Mouse (Mus musculus) kidney, adult 8-10 months (tissue): Measurements from ENCODE around the gene Rpap1.
A peak's percentile ranks its signal among the peaks of the same experiment; 100 is the strongest.

Experiments
- DNase-seq, 2 experiments: peaks; one replicate each; pipeline ENCODE4 v3.0.0; 2022

Rpap1 gene

DNA sequence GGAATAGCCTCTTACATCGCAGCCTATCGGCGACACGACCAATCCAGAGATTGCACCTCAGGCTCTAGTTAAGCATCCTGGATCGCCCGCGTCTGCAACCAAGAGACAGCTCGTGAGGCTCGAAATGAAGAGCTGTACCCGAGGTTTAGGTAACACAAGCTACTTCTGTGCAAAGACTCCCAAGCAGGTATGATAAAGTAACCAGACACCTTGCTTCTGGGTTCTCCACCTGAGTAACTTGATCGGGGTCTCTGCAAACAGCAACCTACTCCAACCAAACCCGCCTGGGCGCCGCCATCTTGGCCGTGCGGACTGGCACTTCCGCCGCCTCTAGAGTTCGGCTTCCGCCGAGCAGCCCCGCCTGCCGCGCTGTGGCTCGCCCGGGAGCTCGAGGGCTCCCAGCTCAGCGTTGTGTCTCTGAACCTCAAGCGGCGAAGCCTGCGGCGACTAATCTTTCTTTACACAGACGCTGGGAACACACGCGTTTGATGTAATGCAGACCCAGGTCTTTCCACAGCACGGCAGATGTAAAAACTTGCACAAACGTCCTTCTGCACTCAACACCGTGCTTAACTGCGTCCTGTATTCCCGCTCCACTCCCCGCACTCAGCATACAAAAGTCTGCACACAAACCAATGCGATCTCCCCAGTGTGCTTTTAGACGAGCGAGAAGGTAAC is at the start of gene Rpap1:
Gene Rpap1 (minus strand): TSS at position 332 of the 678 bp plus-strand sequence.
- peak; percentile 59 to 79 for DNase-seq

DNA sequence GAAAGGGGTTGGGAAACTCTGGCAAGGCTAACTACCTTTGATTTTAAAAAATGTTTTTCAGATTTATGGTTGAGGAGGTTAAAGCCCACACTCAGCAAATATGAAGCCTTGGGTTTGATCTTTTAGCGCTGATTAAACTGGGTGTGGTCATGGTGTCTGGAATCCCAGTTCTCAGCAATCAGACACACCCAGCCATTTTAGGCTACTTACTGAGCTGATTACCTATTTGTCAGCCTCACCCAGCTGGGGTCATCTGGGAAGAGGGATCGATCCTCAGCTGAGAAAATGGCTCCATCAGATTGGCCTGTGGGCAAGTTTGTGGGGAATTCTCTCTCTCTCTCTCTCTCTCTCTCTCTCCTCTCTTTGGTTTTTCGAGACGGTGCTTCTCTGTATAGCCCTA is 46.9 kb upstream of the Rpap1 start:
- no peak for DNase-seq

DNA sequence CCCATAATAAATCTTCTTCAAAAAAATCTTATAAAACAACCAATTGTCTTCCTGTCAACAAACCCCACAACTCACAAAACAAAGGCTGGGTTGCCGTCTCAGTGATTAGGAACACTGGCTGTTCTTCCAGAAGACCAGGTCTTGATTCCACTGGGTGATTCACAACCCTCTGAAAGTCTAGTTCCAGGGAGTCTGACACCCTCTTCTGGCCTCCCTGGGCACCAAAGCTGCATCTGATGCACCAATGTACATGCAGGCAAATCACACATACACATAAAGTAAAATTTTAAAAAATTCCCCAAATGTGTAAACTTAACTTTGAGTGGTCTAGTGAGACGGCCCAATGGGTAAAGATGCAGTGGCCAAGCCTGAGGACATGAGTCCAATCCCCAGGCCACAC is 43.2 kb upstream of the Rpap1 start:
- no peak for DNase-seq

DNA sequence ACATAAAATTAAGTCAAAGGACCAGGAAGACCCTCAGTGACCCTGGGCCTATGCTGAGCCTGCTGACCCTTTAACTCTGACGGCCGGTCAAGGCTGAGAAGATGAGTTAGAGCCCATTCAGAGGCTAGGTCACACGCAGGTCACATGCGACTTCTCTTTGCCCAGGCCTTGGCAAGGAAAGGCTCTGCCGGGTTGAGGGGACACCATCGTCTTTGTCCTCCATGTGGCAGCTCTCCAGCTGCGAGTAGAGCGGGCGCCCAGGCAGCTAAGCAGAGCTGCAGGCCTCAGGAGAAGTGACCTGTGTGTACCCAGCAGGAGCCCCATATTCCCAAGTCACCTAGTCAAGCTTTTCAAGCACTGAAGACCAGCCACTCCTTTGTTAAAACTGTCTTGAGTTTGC is 33.8 kb upstream of the Rpap1 start:
- DNase-seq = no peak

DNA sequence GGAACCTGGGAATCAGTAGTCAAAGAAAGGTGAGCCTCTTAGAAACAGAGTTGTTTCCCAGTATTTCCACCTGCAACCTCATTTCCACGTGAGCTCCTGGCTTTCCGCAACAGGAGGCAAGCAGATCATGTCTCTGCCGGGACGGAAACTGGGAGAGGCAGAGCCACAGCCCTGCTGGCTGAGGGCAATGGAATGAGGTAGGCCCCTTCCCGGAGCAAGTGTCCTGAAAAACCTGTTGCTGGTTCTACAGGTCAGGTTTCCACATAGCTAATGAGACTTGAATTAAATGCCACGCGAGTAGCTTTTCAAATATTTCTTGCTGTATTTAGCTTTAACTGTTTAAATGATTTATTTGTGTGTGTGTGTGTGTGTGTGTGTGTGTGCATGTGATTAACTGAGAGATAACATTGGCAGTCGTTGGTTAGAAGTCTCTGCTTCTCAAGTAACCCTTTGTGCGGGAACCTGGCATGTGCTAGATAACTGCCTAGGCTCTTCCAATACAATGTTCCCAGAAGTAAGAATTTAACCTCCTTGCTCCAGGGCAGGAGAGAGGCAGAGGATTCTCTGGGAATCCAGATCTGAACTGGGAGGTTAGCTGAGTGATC is 31.4 kb upstream of the Rpap1 start:
- no peak for DNase-seq

DNA sequence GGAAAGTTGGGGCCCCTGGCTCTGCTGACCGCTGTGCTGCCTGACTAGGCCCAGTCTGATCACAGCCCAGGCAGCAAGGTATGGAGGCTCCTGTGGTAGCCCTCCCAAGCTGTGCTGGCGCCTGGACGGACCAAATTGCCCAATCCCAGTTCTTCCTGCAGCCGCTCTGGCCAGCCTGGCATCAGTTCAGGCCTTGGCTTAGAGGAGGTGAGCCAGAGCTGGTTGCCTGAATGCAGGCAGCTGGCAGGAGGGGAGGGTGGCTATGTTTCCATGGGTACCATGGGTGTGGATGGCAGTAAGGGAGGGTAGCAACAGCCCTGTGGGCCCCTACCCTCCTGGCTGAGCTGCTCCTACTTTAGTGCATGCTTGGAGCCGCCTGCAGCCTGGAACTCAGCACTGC is 29.7 kb upstream of the Rpap1 start:
- no peak for DNase-seq

GRCm38 (mm10) chr2:119816611-119817010 is 29.3 kb upstream of the Rpap1 start:
- DNase-seq = no peak

GRCm38 (mm10) chr2:119814376-119814933 is 27.1 kb upstream of the Rpap1 start:
- DNase-seq = no peak

- DNase-seq = no peak
These were observed 24.3 kb upstream of the Rpap1 start for GRCm38 (mm10) chr2:119811490-119812146.

GRCm38 (mm10) chr2:119810890-119811289 is 23.6 kb upstream of the Rpap1 start:
- no peak for DNase-seq

DNA sequence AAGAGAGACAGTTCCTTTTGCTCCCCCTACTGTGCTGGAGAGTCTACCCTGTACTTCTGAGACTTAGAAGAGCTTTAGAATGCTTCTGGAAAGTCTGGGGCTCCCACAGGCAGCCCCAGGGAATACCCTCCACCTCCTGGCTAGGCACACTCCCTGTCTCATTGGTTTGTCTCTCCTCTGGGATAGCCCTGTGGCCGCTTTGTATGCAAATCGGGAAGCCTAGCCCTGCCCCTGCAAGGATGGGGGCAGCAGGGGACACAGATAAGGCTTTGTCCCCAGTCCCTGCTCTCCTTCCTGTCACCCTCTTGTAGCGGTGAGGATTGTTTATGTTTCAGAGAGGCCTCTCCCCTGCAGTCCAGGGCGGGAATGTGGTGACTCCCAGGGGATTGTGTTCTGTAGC is 21.5 kb upstream of the Rpap1 start:
- DNase-seq = no peak

DNA sequence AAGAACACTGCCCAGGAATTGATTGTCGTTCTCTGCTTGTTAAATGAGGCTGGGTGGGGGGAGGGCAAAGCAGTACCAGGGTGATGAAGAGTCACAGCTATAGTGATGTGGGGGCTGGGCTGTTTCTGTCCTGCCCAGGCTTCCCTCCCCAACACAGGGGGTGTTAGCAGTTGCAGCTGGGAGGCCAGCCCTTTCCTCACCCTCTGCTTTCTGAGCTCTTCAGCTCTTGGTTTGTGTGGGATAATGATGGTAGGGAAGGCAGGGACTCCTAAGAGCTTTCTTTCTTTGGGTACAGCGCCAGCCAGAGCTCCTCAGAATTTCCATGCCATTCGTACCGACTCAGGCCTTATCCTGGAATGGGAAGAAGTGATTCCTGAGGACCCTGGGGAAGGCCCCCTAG is 21.1 kb upstream of the Rpap1 start:
- DNase-seq = no peak

DNA sequence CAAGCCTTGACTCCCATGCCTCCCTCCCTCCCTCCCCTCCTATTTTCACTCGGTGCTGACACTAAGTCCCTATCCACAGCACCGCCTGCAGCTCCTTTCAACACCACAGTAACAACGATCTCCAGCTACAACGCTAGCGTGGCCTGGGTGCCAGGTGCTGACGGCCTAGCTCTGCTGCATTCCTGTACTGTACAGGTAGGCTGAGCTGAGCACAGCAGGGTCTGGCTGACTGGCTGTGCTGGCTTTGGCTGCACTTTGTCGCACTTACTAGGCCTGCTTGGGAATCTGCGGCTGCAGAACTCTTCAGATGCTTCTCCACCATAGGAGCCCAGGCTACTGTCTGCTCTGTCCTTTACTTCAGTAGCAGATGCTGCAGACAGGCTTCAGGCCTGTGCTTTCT is 18.2 kb upstream of the Rpap1 start:
- DNase-seq = no peak

DNA sequence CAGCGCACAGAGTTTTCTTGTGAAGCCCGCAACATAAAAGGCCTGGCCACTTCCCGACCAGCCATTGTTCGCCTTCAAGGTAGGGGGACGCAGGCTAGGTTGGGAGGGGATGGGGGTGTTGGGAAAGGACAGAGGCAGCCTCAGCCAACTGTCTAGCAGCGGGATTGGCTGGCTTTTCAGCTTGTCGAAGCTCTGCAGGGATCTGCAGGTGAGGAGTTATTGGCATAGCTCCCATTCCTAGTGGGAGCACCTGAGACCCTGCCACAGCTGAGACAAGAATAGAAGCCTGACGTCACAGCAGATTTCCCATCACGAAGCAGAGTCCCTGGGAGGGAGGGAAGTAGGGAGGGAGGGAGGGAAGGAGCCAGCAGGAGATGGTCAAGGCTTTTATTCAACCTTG is 17.4 kb upstream of the Rpap1 start:
- no peak for DNase-seq

DNA sequence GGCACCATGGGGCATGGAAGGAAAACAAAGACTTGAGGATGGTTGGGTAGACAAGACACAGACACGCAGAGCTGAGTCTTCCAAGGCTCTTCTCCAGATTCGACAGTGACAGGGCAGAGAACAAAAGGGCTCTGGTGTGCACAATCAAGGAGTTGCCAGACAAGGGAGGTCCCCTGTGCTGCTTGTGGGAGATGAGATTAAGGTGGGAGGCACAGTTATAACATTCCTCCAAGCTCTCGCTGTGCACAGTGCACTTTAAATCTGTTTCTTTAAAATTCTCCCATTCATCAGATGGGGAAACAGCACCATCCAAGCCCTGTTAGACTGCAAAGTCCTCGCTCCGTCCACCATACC is 16.9 kb upstream of the Rpap1 start:
- no peak for DNase-seq

DNA sequence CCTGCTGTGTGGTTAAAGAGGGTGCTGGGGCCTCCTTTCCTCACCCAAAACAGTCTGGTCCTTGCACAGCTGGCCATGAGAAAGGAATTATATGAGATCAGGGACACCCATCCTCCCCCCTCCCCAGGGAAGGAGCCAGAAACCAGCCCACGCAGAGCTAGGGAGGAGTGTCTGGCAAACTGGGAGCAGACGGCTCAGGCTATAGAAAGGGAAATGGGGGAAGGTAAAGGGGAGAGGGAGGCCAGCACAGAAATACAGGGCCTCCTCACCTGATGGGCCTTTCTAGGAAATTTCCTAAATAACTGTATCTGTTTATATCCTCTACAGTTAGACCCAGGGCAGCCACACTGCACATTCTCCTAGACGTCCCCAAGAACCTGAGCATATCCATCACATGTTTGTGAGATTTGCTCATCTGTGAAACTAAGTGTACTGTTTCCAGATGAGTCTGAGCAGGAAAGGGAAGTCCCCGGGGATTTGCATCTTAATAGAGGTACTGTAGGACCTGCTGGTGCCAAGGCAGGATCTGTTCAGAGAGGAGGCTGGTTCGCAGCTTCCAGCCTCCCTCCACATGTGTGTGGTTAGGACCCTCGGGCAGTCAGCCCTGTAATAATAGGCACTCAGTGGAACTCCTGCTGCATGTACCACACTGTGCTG is 16.4 kb upstream of the Rpap1 start:
- no peak for DNase-seq

GRCm38 (mm10) chr2:119802767-119803617 is 15.7 kb upstream of the Rpap1 start:
- DNase-seq = no peak

DNA sequence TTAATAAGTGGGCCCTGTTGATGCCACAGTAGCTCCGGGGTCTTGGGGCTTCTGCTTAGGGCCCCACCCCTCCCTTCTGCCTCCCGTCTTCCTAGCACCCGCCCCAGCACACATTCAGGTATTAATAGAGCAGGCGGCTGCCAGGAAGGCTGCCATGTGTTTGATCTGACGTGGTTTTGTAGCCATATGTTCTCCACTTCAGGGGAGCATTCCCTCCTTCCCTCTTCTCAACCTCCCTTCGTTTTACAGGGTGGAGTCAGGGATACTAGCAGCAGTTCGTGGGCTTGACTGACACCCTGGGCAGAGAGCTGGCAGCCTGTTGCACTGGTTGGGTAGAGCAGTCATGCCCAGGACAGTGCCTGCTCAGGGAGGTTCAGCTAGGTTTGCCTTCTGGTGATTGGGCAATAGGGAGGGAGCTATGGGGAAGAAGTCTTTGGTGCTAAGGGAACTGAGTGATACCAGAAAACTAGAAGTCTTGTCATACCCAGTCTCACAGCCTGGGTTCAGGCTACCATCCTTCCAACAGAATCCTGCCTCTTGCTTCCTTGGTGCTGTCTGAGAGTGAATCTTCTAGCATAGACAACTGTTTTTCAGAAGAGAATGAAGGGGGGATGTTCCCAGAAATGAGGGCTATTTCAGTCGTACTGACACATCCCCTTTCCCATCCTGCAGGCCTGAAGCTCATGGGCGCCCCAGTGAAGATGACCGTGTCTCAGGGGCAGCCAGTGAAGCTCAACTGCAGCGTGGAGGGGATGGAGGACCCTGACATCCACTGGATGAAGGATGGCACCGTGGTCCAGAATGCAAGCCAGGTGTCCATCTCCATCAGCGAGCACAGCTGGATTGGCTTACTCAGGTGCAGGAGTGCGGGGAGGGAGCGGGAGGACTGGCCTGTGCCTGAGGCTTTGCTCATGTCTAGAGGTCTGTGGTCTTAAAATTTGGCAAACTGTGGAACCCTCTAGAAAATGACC is 13.8 kb upstream of the Rpap1 start:
- DNase-seq = no peak

DNA sequence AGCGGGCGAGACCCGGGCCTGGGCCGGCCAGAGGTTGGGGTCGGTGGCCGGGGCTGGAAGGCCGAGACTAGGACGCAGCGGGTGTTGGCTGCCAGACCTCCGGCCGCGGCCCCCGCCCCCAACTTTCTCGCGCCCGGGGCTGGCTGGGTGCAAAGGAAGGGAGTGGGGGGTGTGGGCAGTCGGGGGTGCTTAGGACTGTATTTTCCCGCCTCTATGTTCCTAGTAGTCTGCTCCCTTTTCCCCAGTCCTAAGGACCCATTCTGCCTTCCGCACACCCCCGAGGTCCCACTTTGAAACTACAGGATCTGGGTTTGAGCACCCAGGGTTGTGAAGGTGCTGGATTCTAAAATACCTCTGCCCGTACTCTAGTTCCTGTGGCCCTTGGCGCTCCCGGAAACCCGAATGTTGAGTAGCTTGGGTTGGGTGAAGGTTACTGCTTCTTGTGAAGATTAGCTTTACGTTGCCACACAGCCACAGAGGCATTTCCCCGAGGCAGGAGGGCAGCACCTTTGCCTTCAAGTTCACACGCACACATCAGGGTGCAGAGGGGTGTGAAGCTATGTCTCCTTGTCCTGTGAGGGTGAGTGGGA is 12.7 kb upstream of the Rpap1 start:
- no peak for DNase-seq

DNA sequence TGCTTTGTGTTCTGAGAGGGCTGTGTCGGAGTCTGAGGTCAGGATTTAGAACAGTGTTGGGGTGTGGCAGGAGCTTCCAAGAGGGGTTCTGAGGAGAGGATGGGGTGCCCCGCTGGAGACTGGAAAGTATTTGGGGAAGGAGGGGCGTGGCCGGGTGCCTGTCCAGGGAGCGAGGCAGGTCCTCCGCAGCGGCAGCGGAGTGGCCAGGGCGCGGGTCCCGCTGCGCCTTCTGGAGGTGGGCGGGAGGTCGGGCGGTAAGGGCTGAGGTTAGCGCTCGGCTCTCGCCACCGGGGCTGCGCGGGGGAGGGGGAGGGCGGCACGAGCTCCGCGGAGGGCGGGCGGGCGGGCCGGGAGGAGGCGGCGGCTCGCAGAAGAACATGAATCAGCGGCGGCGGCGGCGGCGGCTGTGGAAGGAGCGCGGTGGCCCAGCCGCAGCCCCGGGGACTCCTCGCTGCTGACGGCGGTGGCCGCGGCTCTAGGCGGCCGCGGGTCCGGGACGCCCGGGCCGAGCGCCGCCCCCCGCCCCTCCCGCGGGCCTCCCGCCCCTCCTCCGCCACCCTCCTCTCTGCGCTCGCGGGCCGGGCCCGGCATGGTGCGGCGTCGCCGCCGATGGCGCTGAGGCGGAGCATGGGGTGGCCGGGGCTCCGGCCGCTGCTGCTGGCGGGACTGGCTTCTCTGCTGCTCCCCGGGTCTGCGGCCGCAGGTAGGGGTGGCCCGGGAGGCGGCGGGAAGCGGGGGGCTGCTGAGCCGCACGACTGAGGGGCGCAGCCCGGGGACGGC is 12.0 kb upstream of the Rpap1 start:
- DNase-seq = peak; percentile 11 to 20
